Mouse (Mus musculus) thymus, adult 2 months (tissue): ENCODE measurements around the gene Fermt3.

Source experiments
- CTCF ChIP-seq: fragments of 200-500 bp; IDR thresholded peaks from 2 replicates; pipeline ENCODE4 v1.5.1; 2012; ENCODE audit warnings: mild to moderate bottlenecking, control low read depth, low read length, moderate library complexity, borderline replicate concordance; ENCODE audit not compliant: control insufficient read depth, poor library complexity, insufficient read depth; ENCODE audit errors: extremely low read depth
- POLR2A ChIP-seq: fragments of 200-500 bp; IDR thresholded peaks from 2 replicates; pipeline ENCODE4 v1.6.1; 2012; ENCODE audit warnings: mild to moderate bottlenecking, low read length, control low read depth, moderate library complexity; ENCODE audit not compliant: control insufficient read depth, poor library complexity, insufficient read depth; ENCODE audit errors: extremely low read depth

- peak; percentile 63 for TF ChIP-seq POLR2A
- TF ChIP-seq CTCF = peak; percentile 54; the same call in 1 of the 2 replicates
Measured at GRCm38 (mm10) chr19:6975537-6976521, 43.4 kb downstream of the Fermt3 start, which contains the start of gene Plcb3.
